Mouse (Mus musculus): ENCODE measurements around the gene Grap2.

The Grap2 gene

GRCm38 (mm10) chr15:80599843-80600242, 27.4 kb downstream of the Grap2 start:
- no peak for DNase-seq (ENCODE audit: low read depth, low spot score)

- DNase-seq (ENCODE audit: low read depth, low spot score) = no peak
These were observed 29.1 kb downstream of the Grap2 start for GRCm38 (mm10) chr15:80601456-80601855.

GRCm38 (mm10) chr15:80602487-80602886, 30.1 kb downstream of the Grap2 start:
- no peak for DNase-seq (ENCODE audit: low read depth, low spot score)

GRCm38 (mm10) chr15:80604026-80604425, 31.6 kb downstream of the Grap2 start:
- no peak for DNase-seq (ENCODE audit: low read depth, low spot score)

GRCm38 (mm10) chr15:80607970-80608369, 35.6 kb downstream of the Grap2 start:
- DNase-seq (ENCODE audit: low read depth, low spot score) = no peak

DNA sequence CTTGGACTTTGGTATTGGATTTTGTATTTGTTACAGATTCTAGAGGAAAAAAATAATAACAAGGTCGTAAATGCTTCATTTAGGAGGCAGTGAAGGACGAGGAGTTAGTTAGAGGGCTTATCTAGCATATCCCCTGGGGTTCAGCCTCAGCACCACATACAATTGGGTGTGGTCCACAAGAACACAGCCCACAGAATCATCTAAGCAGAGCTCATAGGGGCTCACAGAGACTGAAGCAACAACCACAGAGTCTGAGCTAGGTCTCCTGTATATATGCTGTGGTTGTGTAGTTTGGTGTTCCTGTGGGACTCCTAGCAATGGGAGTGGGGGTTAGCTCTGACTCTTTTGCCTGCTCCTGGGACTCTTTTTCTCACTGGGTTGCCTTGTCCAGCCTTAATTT, 37.9 kb downstream of the Grap2 start:
- no peak for DNase-seq (ENCODE audit: low read depth, low spot score)

DNA sequence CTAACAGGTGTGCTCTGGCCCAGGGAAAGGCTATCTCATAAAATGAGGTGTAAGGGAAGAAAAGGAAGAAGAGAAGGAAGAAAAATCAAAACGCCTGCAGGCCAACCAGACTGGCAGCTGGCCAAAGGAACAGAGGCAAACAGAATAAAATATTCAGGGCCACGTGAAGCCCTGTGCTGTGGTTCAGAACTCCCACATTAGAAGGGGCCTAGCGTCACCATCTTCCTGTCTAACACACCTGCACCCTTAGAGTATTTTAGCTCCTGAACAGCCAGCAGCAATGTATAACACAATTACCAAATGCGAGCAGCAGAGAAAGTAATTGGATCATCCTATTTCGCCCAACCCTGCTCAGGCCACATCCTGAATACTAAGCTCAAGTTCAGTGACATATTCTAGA, 39.1 kb downstream of the Grap2 start:
- DNase-seq (ENCODE audit: low read depth, low spot score) = no peak

DNA sequence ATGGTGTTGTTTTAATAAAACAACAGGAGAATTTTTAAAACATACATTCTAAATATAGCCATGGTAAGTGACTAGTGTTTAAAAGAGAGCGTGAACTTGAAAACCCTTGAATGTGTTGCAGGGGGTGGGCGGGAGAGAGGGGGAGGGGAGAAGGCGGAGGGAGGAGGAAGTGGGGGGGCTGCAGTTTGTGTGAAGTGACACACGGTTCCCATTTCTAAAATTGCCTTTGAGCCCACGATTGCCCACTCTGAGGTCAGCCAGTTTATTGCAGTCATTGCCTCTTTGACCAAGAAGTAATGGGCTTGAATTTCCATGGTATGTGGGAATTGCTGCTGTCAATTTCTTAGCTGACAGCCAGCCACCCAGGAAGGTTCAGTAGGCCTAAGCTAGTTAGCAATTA, 41.5 kb downstream of the Grap2 start:
- DNase-seq (ENCODE audit: low read depth, low spot score) = no peak

GRCm38 (mm10) chr15:80614500-80615289, 42.3 kb downstream of the Grap2 start:
- no peak for DNase-seq (ENCODE audit: low read depth, low spot score)

DNA sequence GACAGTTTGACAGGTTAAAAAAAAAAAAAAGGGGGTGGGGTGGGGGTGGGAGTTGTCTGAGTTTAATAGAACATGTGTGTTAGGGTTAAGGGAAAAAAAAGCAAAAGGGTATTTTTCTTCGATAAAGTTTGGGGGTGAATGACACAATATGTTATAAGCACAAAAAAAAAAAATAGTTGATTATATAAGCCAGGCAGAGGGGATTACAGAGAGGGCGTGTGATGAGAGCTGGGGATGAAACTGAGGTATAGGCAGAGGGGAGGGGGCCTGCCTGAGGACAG, 42.8 kb downstream of the Grap2 start:
- DNase-seq (ENCODE audit: low read depth, low spot score) = no peak

DNA sequence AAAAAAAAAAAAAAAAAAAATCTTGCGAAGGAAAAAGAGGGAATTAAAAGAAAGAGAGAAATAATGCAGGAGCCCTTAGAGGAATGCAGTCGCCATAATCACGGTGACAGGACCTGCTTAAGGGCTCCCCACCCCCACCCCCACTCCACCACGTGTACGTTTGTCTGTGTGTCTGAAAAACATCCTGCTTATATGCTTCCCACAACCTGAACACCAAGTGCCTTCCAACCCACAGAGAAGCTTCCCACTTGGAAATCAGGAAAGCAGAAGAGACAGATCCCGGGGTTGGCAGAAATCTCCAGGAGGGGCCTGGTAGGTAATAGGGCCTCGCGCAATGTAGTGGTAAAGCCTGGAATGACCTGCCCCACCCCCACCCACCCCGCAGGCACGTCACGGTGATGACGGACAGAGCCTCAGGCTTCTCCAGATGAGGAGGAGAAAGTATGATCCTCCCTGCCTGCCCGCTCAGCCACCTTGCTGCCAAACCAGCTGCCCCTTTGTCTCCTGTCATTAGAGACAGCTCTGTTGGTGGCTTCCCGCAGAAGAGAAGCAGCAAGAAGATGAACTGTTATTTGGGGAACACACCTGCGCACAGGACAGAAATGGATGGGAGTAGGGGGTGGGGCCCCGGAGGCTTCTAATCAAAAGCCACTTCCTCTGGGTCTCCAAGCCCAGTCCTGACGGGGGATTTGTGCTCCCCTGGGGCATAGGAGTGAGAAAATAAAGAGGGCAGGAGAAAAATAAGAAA, 43.4 kb downstream of the Grap2 start:
- DNase-seq (ENCODE audit: low read depth, low spot score) = no peak

GRCm38 (mm10) chr15:80617839-80618238, 45.4 kb downstream of the Grap2 start:
- no peak for DNase-seq (ENCODE audit: low read depth, low spot score)

GRCm38 (mm10) chr15:80619166-80619565, 46.8 kb downstream of the Grap2 start:
- DNase-seq (ENCODE audit: low read depth, low spot score) = no peak

DNA sequence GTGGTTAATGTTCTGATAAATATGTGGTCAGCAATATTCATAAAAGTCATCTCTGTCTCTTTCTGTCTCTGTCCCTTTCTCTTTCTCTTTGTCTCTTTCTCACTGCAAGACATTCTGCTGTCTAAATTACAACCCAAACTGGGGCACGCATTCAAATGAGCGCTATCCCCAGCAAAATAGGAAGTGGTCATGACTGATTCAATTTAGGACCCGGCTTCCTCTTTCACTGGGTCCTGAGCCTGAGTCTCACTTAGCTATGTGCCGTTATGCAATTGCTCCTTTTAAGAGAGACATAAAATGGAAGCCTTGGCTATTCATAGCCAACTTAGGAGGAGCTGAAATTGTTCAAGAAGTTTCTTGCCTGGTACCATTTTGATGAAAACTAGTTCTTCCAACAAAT, 47.4 kb downstream of the Grap2 start:
- DNase-seq (ENCODE audit: low read depth, low spot score) = no peak

GRCm38 (mm10) chr15:80620371-80620770, 48.0 kb downstream of the Grap2 start:
- DNase-seq (ENCODE audit: low read depth, low spot score) = no peak

DNA sequence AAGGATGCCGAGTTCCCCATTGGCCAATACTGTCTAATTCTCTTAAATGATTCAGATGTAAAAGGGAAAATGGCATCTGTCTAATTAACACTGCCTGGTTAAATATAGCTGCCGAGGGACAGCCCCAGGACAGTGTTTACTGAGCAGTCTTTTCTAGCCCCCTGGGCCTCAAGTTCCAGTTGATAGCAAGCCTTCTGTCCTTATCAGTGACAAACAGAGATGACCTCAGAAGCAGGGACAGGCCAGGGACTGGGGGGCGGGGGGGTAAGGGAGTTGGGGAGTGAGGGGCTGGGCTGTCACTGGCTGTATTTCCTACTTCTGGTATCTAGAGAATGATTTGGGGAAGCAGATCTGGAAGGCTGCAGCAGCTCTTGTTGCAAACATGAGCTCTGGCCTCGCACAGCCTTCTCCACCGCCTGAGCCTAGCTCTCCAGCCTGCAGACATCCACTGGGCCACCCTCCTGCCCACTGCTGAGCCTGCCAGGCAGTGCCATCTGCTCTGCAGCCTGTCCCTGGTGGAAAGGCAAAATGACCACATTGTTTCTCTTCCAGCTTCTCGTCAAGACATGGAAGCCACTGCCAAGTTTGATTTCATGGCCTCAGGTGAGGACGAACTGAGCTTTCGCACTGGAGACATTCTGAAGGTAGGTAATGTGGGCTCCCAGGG, 50.9 kb downstream of the Grap2 start:
- no peak for DNase-seq (ENCODE audit: low read depth, low spot score)

- DNase-seq (ENCODE audit: low read depth, low spot score) = no peak
These were observed 54.1 kb downstream of the Grap2 start for GRCm38 (mm10) chr15:80626472-80626871.

DNA sequence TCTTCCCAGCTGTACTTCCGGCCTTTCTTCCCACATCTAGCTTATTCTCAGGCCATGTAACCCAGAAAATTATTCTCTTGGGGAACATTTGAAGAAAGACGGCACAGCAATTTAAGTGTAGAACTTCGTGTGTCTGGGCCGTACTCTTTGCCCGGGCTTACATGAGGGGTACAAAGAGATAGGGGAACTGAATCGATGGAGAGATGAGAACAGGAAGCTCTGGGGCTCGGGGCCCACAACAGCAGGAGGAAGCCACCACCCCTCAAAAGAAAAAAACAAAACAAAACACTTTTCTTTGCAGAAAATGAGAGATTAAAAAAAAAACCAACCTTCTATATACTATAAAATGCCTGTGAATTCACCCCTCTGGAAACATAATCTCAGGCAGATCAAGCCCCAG, 57.8 kb downstream of the Grap2 start:
- DNase-seq (ENCODE audit: low read depth, low spot score) = no peak

DNA sequence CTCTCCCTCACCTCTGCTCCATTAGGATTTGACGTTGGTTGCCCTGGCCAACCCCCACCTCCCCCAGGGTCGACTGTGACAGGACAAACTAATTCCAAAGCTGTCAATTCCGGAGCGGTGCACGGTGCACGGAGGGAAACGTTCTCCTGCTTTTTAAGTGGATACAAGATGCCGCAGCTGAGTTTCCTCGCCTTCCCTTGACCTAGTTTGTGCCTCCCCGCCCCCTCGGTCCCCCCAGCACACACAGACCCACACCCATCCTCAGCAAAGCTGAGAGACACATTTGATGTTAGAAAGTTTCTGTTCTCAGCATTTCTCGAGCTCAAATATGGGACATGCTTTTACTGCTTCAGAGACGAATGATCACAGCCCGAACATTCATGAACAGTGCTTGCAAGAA, 58.3 kb downstream of the Grap2 start:
- DNase-seq (ENCODE audit: low read depth, low spot score) = no peak

GRCm38 (mm10) chr15:80631311-80631710, 58.9 kb downstream of the Grap2 start:
- no peak for DNase-seq (ENCODE audit: low read depth, low spot score)

DNA sequence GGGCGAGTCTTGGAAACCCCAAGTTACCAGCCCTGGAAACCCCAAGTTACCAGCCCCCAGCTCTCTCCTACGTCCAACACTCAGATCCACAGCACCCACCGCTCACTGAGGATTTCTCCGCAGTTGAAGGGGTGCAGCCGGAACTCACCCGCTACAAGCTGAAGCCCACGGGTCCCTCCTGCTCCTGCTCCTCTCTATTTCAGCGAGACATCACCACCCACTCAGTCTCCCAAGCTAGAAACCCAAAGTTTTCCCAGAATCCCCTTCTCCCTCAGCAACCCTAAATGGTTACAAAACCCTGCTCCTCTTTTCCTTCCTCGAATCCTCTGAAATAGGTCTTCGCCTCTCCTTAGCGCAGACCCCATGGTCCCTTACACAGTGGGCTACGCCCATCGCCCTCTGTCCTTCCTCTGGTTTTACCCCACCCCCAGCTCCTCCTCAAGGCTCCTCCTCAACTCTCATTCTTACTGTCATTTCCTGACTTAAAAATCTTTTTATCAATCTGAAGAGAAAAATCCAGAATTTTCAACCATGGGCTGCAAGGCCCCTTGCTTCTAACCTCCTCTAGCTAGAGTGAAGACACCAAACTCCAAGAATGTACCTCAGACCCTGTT, 60.0 kb downstream of the Grap2 start:
- no peak for DNase-seq (ENCODE audit: low read depth, low spot score)

DNA sequence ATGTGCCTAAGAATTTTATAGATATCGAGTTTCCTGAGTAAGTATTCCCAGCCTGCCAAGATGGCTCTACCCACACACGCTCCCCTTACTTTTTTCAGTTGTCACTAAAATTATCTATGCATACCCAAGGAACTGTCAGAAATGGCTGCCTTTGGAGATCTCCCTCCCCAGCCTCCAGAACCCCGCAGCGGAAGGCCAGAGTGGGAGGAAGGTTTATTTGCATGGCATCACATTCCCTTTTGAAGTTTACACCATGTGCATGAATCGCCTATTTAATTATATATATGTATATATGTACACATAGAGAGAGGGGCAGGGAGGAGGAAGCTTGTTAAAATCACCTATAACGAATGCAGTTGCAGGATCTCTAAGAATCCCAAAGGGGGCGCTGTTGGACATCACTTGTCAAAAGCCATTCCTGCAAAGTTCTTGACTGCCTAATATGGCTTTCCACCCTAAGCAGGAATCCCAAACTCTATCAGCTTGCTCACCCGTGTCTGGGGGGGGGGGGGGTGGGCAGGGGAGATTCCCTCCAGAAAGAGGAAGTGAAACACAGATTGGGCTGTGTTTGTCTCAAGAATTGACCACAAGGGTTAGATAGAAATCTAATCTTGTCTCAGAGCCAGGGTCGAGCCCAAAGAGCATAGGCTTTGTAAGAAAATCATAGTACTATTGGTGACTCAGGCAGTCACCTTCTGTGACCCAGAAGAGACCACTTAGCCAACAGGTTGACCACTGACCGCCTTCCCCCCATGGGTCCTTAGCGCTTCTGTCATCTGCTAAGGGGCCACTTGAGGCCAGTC, 62.2 kb downstream of the Grap2 start:
- DNase-seq (ENCODE audit: low read depth, low spot score) = peak; percentile 26

Data from retina, adult 2 months (tissue).